Mouse (Mus musculus) liver, embryonic 14.5 days (tissue): ENCODE data around the gene Pgs1. TPM values are rescaled to one million over a fixed set of nuclear protein-coding genes. Genes with fewer than 3 reads are reported as not detected.

Experiments used
- ATAC-seq: fragments of 200-750 bp; cut with Nextera tagmentation; 2 replicates; pipeline ENCODE4 v1.8.0; 2017; ENCODE audit warnings: moderate number of reproducible peaks, mild to moderate bottlenecking, moderate library complexity; ENCODE audit not compliant: insufficient read depth
- DNase-seq, 3 experiments: peaks; one replicate each; pipeline ENCODE4 v3.0.0-alpha.2; 2012 to 2013; ENCODE audit warnings: low read depth in 3 of 3, low spot score in 3 of 3
- H3K27ac ChIP-seq: fragments of 300-500 bp; sonication (generic); 2 replicates; pipeline ENCODE4 v1.5.1; 2014; ENCODE audit warnings: moderate library complexity, mild to moderate bottlenecking, control low read depth, inconsistent platforms
- H3K27me3 ChIP-seq: fragments of 300-500 bp; sonication (generic); 2 replicates; pipeline ENCODE4 v1.6.1; 2014; ENCODE audit warnings: mild to moderate bottlenecking, low read length, moderate library complexity; ENCODE audit not compliant: control insufficient read depth, insufficient read depth
- H3K36me3 ChIP-seq: fragments of 300-500 bp; sonication (generic); replicated peaks from 2 replicates; pipeline ENCODE4 v1.6.1; 2014; ENCODE audit warnings: low read depth; ENCODE audit not compliant: control insufficient read depth, insufficient read depth
- H3K4me1 ChIP-seq, 2 experiments: fragments of 200-500 bp in 1 of 2; fragments of 300-500 bp in 1 of 2; sonication (generic) in 1 of 2; replicated peaks; 2 replicates each; pipeline ENCODE4 v1.6.1; 2012 to 2014; ENCODE audit warnings: antibody characterized with exemption in 1 of 2, inconsistent platforms in 1 of 2, low read length in 1 of 2; ENCODE audit not compliant: control insufficient read depth in 2 of 2, insufficient read depth in 2 of 2
- H3K4me2 ChIP-seq: fragments of 300-500 bp; sonication (generic); 2 replicates; pipeline ENCODE4 v1.6.1; 2014; ENCODE audit warnings: low read depth, mild to moderate bottlenecking, control low read depth, moderate library complexity
- H3K4me3 ChIP-seq, 2 experiments: fragments of 200-500 bp in 1 of 2; fragments of 300-500 bp in 1 of 2; sonication (generic) in 1 of 2; 2 replicates each; pipeline ENCODE4 v1.5.1; 2012 to 2014; ENCODE audit warnings: low read depth in 2 of 2, low read length in 2 of 2, mild to moderate bottlenecking in 2 of 2, control low read depth in 1 of 2, inconsistent platforms in 1 of 2, moderate library complexity in 1 of 2; ENCODE audit not compliant: insufficient read depth in 1 of 2
- H3K9ac ChIP-seq: fragments of 300-500 bp; sonication (generic); replicated peaks from 2 replicates; pipeline ENCODE4 v1.6.1; 2014; ENCODE audit warnings: mild to moderate bottlenecking, control low read depth, moderate library complexity
- H3K9me3 ChIP-seq: fragments of 300-500 bp; sonication (generic); 2 replicates; pipeline ENCODE4 v1.6.1; 2016; ENCODE audit warnings: low read length, mixed read lengths; ENCODE audit not compliant: control insufficient read depth
- CTCF ChIP-seq: IDR thresholded peaks from 2 replicates; pipeline ENCODE4 v1.5.1; 2016; ENCODE audit warnings: antibody characterized with exemption, low read depth, control low read depth
- EP300 ChIP-seq: IDR thresholded peaks from 2 replicates; pipeline ENCODE4 v1.6.1; 2016; ENCODE audit warnings: antibody characterized with exemption, low read depth
- WGBS: fragments of 180-500 bp; shearing (Covaris S2); extraction: QIAGEN DNeasy Blood & Tissue Kit; methylation state at CpG from one replicate; pipeline ENCODE4 v1.1.7; 2014; ENCODE audit not compliant: insufficient replicate concordance; 5-methylcytosine and 5-hydroxymethylcytosine counted together
- polyA plus RNA-seq, 2 experiments: library from polyadenylated mRNA; depleted of rRNA in 1 of 2; stranded (reverse) in 1 of 2; unstranded in 1 of 2; fragments of >200 nt; fragmentation: Nextera tagmentation in 1 of 2; extraction: Ambion mirVana in 1 of 2; gene quantifications; 2 replicates each; pipeline versions ENCODE4 v1.2.1 to v1.2.3; 2012 to 2014

Pgs1 gene
- polyA plus RNA-seq, 2 experiments: 11.2 to 12.9 TPM

GRCm38 (mm10) chr11:117966506-117967100 lies 19.5 kb upstream of the Pgs1 start:
- Histone ChIP-seq H3K27me3 (peaks cover 41% of the 10 kb centered on the region), H3K9ac (no peak overlapping the region), H3K9me3 (no peaks in the 10 kb centered on the region), H3K4me1 (peaks cover 3 to 44% of the 10 kb centered on the region in 2 experiments; a peak in 3 of 4 replicates), H3K36me3 (peaks cover 9% of the 10 kb centered on the region), H3K27ac (no peak overlapping the region), H3K4me2 (peak overlapping the region; percentile 74; the same call in 1 of the 2 replicates), H3K4me3 (no peak overlapping the region)
- DNase-seq (no peak), ATAC-seq (no peak)
- 72% methylated on average over 7 of the region's 7 CpGs for WGBS
- TF ChIP-seq CTCF (no peak), EP300 (no peak)

- peaks cover 9% of the 10 kb centered on the region for H3K36me3 ChIP-seq
- H3K27ac ChIP-seq: no peak overlapping the region
- peak overlapping the region; percentile 70 to 73 for H3K4me3 ChIP-seq
- peaks cover 41% of the 10 kb centered on the region for H3K27me3 ChIP-seq
- 28% methylated on average over 34 of the region's 34 CpGs for WGBS
- peaks cover 3 to 39% of the 10 kb centered on the region in 2 experiments; a peak in 3 of 4 replicates for H3K4me1 ChIP-seq
- peak overlapping the region; percentile 74 for H3K4me2 ChIP-seq
- no peaks in the 10 kb centered on the region for H3K9me3 ChIP-seq
- peak overlapping the region; percentile 76; the same call in 1 of the 2 replicates for H3K9ac ChIP-seq
- no peak for TF ChIP-seq EP300
- TF ChIP-seq CTCF: no peak
- DNase-seq: no peak
- no peak for ATAC-seq
Measured at GRCm38 (mm10) chr11:117967249-117968015, 18.7 kb upstream of the Pgs1 start.

- no peak overlapping the region for H3K27ac ChIP-seq
- peak overlapping the region; percentile 76 for H3K9ac ChIP-seq
- WGBS: 1% methylated on average over 62 of the region's 64 CpGs
- peaks cover 41% of the 10 kb centered on the region for H3K27me3 ChIP-seq
- H3K4me3 ChIP-seq: peak overlapping the region; percentile 70 to 73
- peaks cover 3 to 32% of the 10 kb centered on the region in 2 experiments; a peak in 3 of 4 replicates for H3K4me1 ChIP-seq
- DNase-seq: no peak
- no peaks in the 10 kb centered on the region for H3K9me3 ChIP-seq
- H3K36me3 ChIP-seq: peaks cover 9% of the 10 kb centered on the region
- TF ChIP-seq CTCF (no peak), EP300 (no peak)
- ATAC-seq: no peak
- peak overlapping the region; percentile 74 for H3K4me2 ChIP-seq
Measured at GRCm38 (mm10) chr11:117968016-117968671, 17.9 kb upstream of the Pgs1 start.

GRCm38 (mm10) chr11:117968716-117969099 lies 17.4 kb upstream of the Pgs1 start:
- Histone ChIP-seq H3K4me2 (peak overlapping the region; percentile 74), H3K4me1 (peaks cover 3 to 29% of the 10 kb centered on the region in 2 experiments; a peak in 3 of 4 replicates), H3K27ac (peak overlapping the region; percentile 67), H3K9me3 (no peaks in the 10 kb centered on the region), H3K27me3 (peaks cover 40% of the 10 kb centered on the region), H3K4me3 (peak overlapping the region; percentile 70 to 73), H3K36me3 (peaks cover 9% of the 10 kb centered on the region), H3K9ac (peak overlapping the region; percentile 76)
- ATAC-seq: peak; percentile 51
- WGBS: under 1% methylated on average over 33 of the region's 34 CpGs
- peak; percentile 49 for TF ChIP-seq CTCF
- no peak for TF ChIP-seq EP300
- DNase-seq: no peak
